Mouse (Mus musculus): Measurements from ENCODE around the gene Hrg. TPM values are rescaled to one million over a fixed set of nuclear protein-coding genes. Genes with fewer than 3 reads are reported as not detected.
"Not testable (repeated sequence)": the region's sequence is repeated elsewhere in the genome, so short reads cannot be mapped to it uniquely, and the experiment has no call there.

Gene Hrg
- polyA plus RNA-seq, 1 experiment: not detected

- WGBS: 77% methylated on average over 13 of the region's 13 CpGs
- no peaks in the 10 kb centered on the region for H3K4me1 ChIP-seq (replicated peaks; ENCODE audit: control insufficient read depth, insufficient read depth, low read length)
Measured at GRCm38 (mm10) chr16:22955397-22956084, 4.7 kb downstream of the Hrg start.

GRCm38 (mm10) chr16:22956085-22956439 lies 5.2 kb downstream of the Hrg start:
- 94% methylated on average over 11 of the region's 11 CpGs for WGBS
- DNase-seq: no peak
- TF ChIP-seq CTCF (IDR thresholded peaks at IDR 0.05; ENCODE audit: borderline replicate concordance, control insufficient read depth, extremely low read depth, insufficient read depth, low read length, poor library complexity) (no peak), POLR2A (IDR thresholded peaks at IDR 0.05; ENCODE audit: control insufficient read depth, extremely low read depth, insufficient read depth, low read length, poor library complexity) (no peak)
- no peaks in the 10 kb centered on the region for H3K36me3 ChIP-seq (ENCODE audit: control insufficient read depth, insufficient read depth, low read length)
- no peak overlapping the region for H3K4me3 ChIP-seq (ENCODE audit: control insufficient read depth, insufficient read depth, low read length)
- no peaks in the 10 kb centered on the region for H3K27me3 ChIP-seq (ENCODE audit: control insufficient read depth, insufficient read depth, low read length)
- no peaks in the 10 kb centered on the region for H3K4me1 ChIP-seq (replicated peaks; ENCODE audit: control insufficient read depth, insufficient read depth, low read length)
- H3K27ac ChIP-seq (ENCODE audit: control insufficient read depth, insufficient read depth, low read length): no peak overlapping the region

More at GRCm38 (mm10) chr16:22955397-22956084, 4.7 kb downstream of the Hrg start:
- no peaks in the 10 kb centered on the region for H3K36me3 ChIP-seq (ENCODE audit: control insufficient read depth, insufficient read depth, low read length)
- H3K4me3 ChIP-seq (ENCODE audit: control insufficient read depth, insufficient read depth, low read length): no peak overlapping the region
- H3K27me3 ChIP-seq (ENCODE audit: control insufficient read depth, insufficient read depth, low read length): no peaks in the 10 kb centered on the region
- DNase-seq: no peak
- no peak overlapping the region for H3K27ac ChIP-seq (ENCODE audit: control insufficient read depth, insufficient read depth, low read length)
- no peak for TF ChIP-seq CTCF (IDR thresholded peaks at IDR 0.05; ENCODE audit: borderline replicate concordance, control insufficient read depth, extremely low read depth, insufficient read depth, low read length, poor library complexity)
- no peak for TF ChIP-seq POLR2A (IDR thresholded peaks at IDR 0.05; ENCODE audit: control insufficient read depth, extremely low read depth, insufficient read depth, low read length, poor library complexity)

GRCm38 (mm10) chr16:22961073-22961472 lies 10.2 kb downstream of the Hrg start:
- no peak overlapping the region for H3K27ac ChIP-seq (ENCODE audit: control insufficient read depth, insufficient read depth, low read length)
- H3K27me3 ChIP-seq (ENCODE audit: control insufficient read depth, insufficient read depth, low read length): no peaks in the 10 kb centered on the region
- H3K4me3 ChIP-seq (ENCODE audit: control insufficient read depth, insufficient read depth, low read length): no peak overlapping the region
- H3K36me3 ChIP-seq (ENCODE audit: control insufficient read depth, insufficient read depth, low read length): no peaks in the 10 kb centered on the region
- DNase-seq: no peak
- no peak for TF ChIP-seq CTCF (IDR thresholded peaks at IDR 0.05; ENCODE audit: borderline replicate concordance, control insufficient read depth, extremely low read depth, insufficient read depth, low read length, poor library complexity)
- TF ChIP-seq POLR2A (IDR thresholded peaks at IDR 0.05; ENCODE audit: control insufficient read depth, extremely low read depth, insufficient read depth, low read length, poor library complexity): no peak
- 96% methylated on average over 8 of the region's 8 CpGs for WGBS
- no peaks in the 10 kb centered on the region for H3K4me1 ChIP-seq (replicated peaks; ENCODE audit: control insufficient read depth, insufficient read depth, low read length)

- no peaks in the 10 kb centered on the region for H3K36me3 ChIP-seq (ENCODE audit: control insufficient read depth, insufficient read depth, low read length)
- H3K27me3 ChIP-seq (ENCODE audit: control insufficient read depth, insufficient read depth, low read length): no peaks in the 10 kb centered on the region
- DNase-seq: no peak
- H3K4me1 ChIP-seq (replicated peaks; ENCODE audit: control insufficient read depth, insufficient read depth, low read length): no peaks in the 10 kb centered on the region
- no peak overlapping the region for H3K4me3 ChIP-seq (ENCODE audit: control insufficient read depth, insufficient read depth, low read length)
- TF ChIP-seq POLR2A (IDR thresholded peaks at IDR 0.05; ENCODE audit: control insufficient read depth, extremely low read depth, insufficient read depth, low read length, poor library complexity): no peak
- TF ChIP-seq CTCF (IDR thresholded peaks at IDR 0.05; ENCODE audit: borderline replicate concordance, control insufficient read depth, extremely low read depth, insufficient read depth, low read length, poor library complexity): no peak
- no peak overlapping the region for H3K27ac ChIP-seq (ENCODE audit: control insufficient read depth, insufficient read depth, low read length)
- WGBS: 91% methylated on average over 5 of the region's 5 CpGs
Measured at GRCm38 (mm10) chr16:22962256-22962655, 11.4 kb downstream of the Hrg start.

GRCm38 (mm10) chr16:22963293-22963692 lies 12.4 kb downstream of the Hrg start:
- no peak for DNase-seq
- Histone ChIP-seq H3K36me3 (ENCODE audit: control insufficient read depth, insufficient read depth, low read length) (no peaks in the 10 kb centered on the region), H3K27ac (ENCODE audit: control insufficient read depth, insufficient read depth, low read length) (no peak overlapping the region), H3K4me3 (ENCODE audit: control insufficient read depth, insufficient read depth, low read length) (no peak overlapping the region), H3K27me3 (ENCODE audit: control insufficient read depth, insufficient read depth, low read length) (no peaks in the 10 kb centered on the region), H3K4me1 (replicated peaks; ENCODE audit: control insufficient read depth, insufficient read depth, low read length) (no peaks in the 10 kb centered on the region)
- TF ChIP-seq POLR2A (IDR thresholded peaks at IDR 0.05; ENCODE audit: control insufficient read depth, extremely low read depth, insufficient read depth, low read length, poor library complexity): no peak
- no peak for TF ChIP-seq CTCF (IDR thresholded peaks at IDR 0.05; ENCODE audit: borderline replicate concordance, control insufficient read depth, extremely low read depth, insufficient read depth, low read length, poor library complexity)

GRCm38 (mm10) chr16:22967383-22968030 lies 16.6 kb downstream of the Hrg start:
- TF ChIP-seq CTCF (IDR thresholded peaks at IDR 0.05; ENCODE audit: borderline replicate concordance, control insufficient read depth, extremely low read depth, insufficient read depth, low read length, poor library complexity) (no peak), POLR2A (IDR thresholded peaks at IDR 0.05; ENCODE audit: control insufficient read depth, extremely low read depth, insufficient read depth, low read length, poor library complexity) (no peak)

GRCm38 (mm10) chr16:22996951-22997350 lies 46.1 kb downstream of the Hrg start:
- H3K36me3 ChIP-seq (ENCODE audit: control insufficient read depth, insufficient read depth, low read length); H3K27me3 ChIP-seq (ENCODE audit: control insufficient read depth, insufficient read depth, low read length); H3K27ac ChIP-seq (ENCODE audit: control insufficient read depth, insufficient read depth, low read length); DNase-seq; H3K4me3 ChIP-seq (ENCODE audit: control insufficient read depth, insufficient read depth, low read length); H3K4me1 ChIP-seq (replicated peaks; ENCODE audit: control insufficient read depth, insufficient read depth, low read length): not testable (repeated sequence)
- WGBS: 92% methylated on average over 3 of the region's 3 CpGs

More at GRCm38 (mm10) chr16:22967383-22968030, 16.6 kb downstream of the Hrg start:
- no peaks in the 10 kb centered on the region for H3K4me1 ChIP-seq (replicated peaks; ENCODE audit: control insufficient read depth, insufficient read depth, low read length)
- no peak overlapping the region for H3K4me3 ChIP-seq (ENCODE audit: control insufficient read depth, insufficient read depth, low read length)
- DNase-seq: no peak
- no peak overlapping the region for H3K27ac ChIP-seq (ENCODE audit: control insufficient read depth, insufficient read depth, low read length)
- no peaks in the 10 kb centered on the region for H3K36me3 ChIP-seq (ENCODE audit: control insufficient read depth, insufficient read depth, low read length)
- 79% methylated on average over 1 of the region's 1 CpGs for WGBS
- H3K27me3 ChIP-seq (ENCODE audit: control insufficient read depth, insufficient read depth, low read length): no peaks in the 10 kb centered on the region

Data from thymus, adult 2 months (tissue).